Mouse (Mus musculus) erythroid progenitor cell, adult 5-6 weeks (primary cell): ENCODE results near the gene Tdo2. TPM values are rescaled to one million over a fixed set of nuclear protein-coding genes. Genes with fewer than 3 reads are reported as not detected.

Source experiments
- total RNA-seq, 2 experiments: library from RNA; stranded (forward) in 1 of 2; stranded (reverse) in 1 of 2; fragments of 150-400 nt in 1 of 2; fragments of 186-747, 209-891 nt in 1 of 2; gene quantifications; 2 replicates each; pipeline versions ENCODE4 v1.2.3 to v1.2.4; 2015 to 2017; ENCODE audit warnings: low replicate concordance in 2 of 2

Tdo2 gene
- total RNA-seq, 2 experiments from 2014 or later = not detected

Other genes with a start within 250 kb of the Tdo2 start
- gene Ctso, start 43.6 kb downstream of the Tdo2 start, total RNA-seq (2015; ENCODE audit: low replicate concordance) = 7.1 and 9.0 TPM in 2 replicates
- gene Ctso, start 43.6 kb downstream of the Tdo2 start, total RNA-seq (2017; ENCODE audit: low replicate concordance) = 0.53 and 2.6 TPM in 2 replicates
- gene Asic5, start 6.1 kb upstream of the Tdo2 start, total RNA-seq (2015; ENCODE audit: low replicate concordance) = not detected in 2 replicates
- gene Asic5, start 6.1 kb upstream of the Tdo2 start, total RNA-seq (2017; ENCODE audit: low replicate concordance) = not detected in 2 replicates
- gene Gucy1b1, start 98.5 kb upstream of the Tdo2 start, total RNA-seq (2015; ENCODE audit: low replicate concordance) = not detected in 2 replicates
- gene Gucy1b1, start 98.5 kb upstream of the Tdo2 start, total RNA-seq (2017; ENCODE audit: low replicate concordance) = not detected in 2 replicates
- gene Gucy1a1, start 169.6 kb upstream of the Tdo2 start, total RNA-seq (2015; ENCODE audit: low replicate concordance) = 1.4 TPM in 1 of 2 replicates, not detected in the other
- not detected in 2 replicates for gene Gucy1a1, start 169.6 kb upstream of the Tdo2 start, total RNA-seq (2017; ENCODE audit: low replicate concordance)